Mouse (Mus musculus) cerebellum, adult 8-10 months (tissue): Measurements from ENCODE around the gene Macf1.

ENCODE experiments used
- DNase-seq: peaks from one replicate; pipeline ENCODE4 v3.0.0; 2022

Gene Macf1

GRCm38 (mm10) chr4:123427900-123428684 lies 256.1 kb downstream of the Macf1 start:
- no peak for DNase-seq

- DNase-seq: no peak
Observed at GRCm38 (mm10) chr4:123427271-123427899, 256.8 kb downstream of the Macf1 start.

- DNase-seq: no peak
Observed at GRCm38 (mm10) chr4:123426429-123427080, 257.6 kb downstream of the Macf1 start.

- DNase-seq: no peak
Observed at GRCm38 (mm10) chr4:123425672-123426272, 258.4 kb downstream of the Macf1 start.

GRCm38 (mm10) chr4:123424050-123424449 lies 260.1 kb downstream of the Macf1 start:
- DNase-seq: no peak

DNA sequence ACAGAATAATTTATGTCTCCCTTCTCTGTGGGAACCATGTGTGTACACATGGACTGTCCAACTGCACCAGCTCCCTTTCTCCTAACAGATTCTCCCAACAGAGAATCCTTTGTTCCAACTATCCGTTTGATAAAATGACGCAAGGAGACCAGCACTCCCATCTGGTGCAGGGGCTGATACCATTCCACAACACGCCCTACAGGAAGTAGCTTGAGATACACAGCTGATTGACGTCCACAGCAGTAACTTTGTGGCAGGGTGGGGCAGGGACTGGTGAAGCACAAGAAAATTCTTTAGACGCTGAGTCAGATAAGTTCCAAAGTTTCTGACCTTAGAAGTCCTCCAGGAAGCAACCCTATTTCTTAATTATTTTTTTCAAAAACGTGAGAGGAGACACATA lies 261.3 kb downstream of the Macf1 start:
- no peak for DNase-seq

DNA sequence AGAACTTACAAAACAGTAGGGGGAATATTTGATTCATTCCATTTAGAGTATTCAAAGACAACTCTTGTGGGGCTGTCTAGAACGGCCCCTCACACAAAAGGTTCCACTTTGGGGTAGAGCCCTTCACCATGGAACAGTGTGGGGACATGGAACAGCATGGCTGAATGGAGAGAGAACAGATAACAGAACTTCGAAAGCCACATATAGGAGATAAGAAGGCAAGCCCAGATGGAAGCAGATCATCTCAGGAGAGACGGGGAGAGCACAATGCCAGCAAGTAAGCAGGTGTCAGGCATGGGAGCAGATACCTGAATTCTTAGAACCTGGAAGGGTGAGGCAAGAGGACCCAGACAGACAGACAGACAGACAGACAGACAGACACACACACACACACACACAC lies 266.1 kb downstream of the Macf1 start:
- no peak for DNase-seq

DNA sequence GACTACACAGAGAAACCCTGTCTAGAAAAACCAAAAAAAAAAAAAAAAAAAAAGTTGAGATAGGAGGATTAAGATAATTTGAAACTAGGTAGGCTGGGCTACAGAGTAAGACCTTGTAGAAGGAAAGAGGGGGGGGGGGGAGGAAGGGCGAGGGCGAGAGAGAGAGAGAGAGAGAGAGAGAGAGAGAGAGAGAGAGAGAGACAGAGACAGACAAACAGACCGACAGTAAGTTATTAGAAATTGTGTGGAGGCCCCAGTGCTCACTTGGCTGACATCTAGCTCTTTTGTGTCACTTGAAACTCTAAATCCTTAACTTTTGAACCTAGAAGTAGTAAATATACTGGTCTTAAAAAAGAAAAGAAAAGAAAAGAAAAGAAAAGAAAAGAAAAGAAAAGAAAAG lies 266.7 kb downstream of the Macf1 start:
- no peak for DNase-seq

DNA sequence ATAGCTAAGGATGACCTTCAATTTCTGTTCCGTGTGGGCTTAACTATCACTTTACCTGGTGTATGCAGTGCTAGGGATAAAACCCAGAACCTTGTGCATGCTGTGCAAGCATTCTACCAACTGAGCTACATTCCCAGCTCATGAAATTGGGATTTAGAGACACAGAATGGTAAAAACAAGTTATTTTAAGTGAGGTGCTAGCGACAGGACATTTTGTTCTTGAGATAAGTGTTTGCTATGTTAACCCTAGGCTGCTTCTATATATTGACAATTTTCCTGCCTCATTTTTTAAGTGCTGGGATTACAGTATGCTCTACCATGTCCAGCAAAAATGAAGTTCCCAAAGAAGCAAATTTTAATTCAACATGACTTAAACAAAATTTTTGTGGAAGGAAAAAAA lies 267.3 kb downstream of the Macf1 start:
- DNase-seq: no peak

DNA sequence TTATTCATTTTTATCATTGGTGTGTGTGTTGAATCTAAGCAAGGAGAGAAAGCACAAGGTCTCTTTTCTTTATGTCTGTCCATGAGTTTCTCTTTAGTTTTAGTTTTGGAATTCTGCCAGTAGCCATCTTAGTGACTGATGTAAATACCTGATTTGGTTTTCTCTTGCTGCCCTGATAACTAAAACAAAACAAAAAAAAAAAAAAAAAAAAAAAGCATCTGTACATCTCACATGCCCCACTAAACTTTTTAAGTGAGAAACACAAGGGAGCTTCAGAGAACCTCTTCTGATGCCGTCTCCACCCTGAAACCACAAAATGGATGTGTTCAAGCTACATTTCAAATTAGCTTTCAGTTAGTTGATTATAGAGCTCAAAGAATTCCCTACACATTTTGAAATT lies 268.6 kb downstream of the Macf1 start:
- no peak for DNase-seq

DNA sequence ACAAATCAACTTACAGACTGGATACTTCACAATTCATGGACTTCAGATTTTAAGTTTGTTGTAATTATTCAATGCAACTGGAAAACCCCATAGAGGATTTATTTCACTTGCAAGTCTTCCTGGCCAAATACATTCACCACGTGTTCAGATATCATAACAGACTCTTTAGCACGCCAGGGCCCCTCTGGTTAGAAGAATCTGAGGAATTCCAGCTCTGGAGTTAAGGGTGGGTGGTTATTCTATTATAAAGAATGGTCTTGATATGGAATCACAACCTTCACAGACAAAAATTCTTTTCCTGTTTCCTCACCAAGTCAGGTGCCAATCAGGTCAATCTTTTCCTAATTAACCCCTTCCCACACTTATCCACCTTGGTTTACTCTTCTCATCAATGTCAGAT lies 270.3 kb downstream of the Macf1 start:
- DNase-seq: no peak

GRCm38 (mm10) chr4:123412981-123413380 lies 271.2 kb downstream of the Macf1 start:
- no peak for DNase-seq

DNA sequence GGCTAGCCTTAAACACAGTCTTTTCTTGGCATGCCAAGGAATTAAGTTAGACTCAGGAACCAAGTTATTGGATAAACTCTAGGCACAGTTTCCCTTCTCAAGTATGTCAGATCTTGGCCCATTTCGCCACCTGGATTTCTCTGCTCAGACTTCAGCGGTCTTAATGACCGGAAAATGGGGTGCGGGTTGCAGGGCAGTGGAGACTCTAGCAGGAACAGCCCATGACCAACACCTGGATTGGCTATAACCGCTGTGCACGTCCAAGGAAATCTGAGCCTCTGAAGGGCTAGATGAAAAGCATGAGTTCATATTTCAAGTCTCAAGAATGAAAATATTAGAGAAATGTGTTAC lies 271.7 kb downstream of the Macf1 start:
- no peak for DNase-seq

GRCm38 (mm10) chr4:123411732-123412527 lies 272.2 kb downstream of the Macf1 start:
- peak; percentile 48 for DNase-seq

DNA sequence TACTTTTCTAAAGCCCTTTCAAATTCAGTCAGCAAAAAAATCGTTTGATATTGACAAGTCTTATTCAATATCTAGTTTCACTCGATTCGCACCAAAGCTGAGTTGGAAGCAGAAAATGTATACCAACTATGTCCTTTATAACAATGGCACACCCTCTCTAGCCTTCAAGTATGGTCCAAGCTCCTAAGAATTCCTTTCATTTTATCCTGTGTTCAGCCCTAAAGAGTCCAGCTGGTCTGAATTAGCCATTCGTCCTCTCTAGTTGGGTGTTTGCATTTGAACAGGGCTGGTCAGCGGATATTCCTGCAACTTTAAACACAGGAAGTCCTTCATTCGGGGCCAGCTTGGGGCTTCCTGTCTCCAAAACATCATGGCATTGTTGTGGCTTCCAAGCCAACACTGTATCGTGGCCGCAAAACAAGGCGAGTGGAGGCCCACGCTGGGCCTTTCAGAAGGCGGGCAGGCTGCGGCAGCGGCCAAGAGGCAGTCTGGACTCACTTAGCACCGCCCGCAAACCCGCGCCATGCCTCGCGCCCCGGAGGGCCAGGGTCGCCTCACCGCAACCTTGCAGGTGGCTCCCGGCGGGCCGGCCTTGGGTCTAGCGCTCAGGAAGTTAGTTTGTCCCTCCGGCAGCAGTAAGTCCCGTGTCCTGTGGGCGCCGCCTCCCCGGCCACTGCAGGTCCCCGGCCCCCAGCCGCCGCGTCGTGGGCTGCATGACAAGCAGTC lies 273.0 kb downstream of the Macf1 start:
- DNase-seq: peak; percentile 32

DNA sequence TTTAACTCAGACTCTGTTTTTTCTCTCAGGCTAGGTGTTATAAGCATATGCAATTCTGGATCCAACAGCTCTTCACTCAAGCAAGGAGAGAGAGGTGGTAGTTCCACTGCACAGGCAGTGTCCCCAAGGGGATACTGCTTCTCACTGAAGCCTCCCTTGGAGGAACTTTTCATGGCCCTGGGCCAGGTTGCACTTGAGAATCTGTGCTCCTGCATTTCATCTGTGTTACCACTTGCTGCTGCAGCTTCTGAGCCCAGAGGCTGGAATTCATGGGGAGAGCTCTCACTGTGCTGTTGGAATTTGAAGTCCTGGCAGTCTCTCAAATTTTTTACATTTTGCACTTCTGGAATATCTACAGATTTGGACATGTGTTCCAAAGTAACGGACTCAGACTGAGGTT lies 274.4 kb downstream of the Macf1 start:
- no peak for DNase-seq

DNA sequence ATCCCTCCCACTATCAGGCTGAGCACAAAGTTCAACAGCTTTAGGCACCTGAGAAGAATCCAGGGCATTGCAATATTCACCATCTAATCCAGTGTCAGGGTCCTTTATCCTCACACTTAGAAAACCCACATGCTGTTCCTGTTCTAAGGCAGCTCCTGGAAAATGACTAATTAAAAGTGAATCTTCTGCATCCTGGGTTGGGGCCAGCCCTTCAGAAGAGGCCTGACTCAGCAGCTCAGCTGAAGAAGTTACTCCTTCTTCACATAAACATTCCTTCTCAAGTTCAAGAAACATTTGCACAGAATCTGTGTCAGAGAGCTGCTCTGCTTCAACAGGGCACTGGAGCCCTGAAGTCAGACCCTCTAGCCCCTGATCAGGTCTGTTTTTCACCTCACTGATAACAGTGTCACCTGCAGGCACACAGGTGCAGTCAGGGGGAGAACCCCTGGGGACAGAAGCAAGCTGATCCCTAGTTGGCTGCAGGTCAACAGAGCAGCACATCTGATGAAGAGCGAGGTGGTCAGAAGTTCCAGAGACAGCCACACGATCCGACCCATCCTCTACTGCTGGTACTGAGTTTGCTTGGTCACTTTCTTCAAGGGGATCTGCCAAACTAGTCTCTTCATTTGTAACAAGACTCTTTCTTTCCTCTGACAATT lies 275.0 kb downstream of the Macf1 start:
- DNase-seq: no peak

- DNase-seq: no peak
Observed at GRCm38 (mm10) chr4:123407792-123408191, 276.4 kb downstream of the Macf1 start.

DNA sequence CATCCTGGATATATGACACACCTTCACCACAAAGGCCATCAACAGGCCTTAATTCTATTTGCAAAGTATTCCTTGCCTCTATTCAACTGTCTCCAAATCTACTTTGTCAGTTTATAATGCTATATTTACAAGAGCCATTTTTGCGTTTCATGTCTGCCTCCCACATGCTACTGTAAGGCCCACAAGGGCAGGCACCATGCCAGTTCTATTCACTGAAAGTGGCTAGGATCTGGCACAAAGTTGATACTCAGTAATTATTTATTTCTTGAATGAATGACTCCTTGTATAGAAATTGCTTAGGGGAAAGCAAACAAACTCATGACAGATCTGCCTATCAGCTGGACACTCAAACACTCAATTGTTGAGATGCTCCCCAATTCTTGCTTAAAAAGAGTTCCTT lies 280.1 kb downstream of the Macf1 start:
- no peak for DNase-seq

GRCm38 (mm10) chr4:123402244-123402643 lies 281.9 kb downstream of the Macf1 start:
- DNase-seq: no peak

DNA sequence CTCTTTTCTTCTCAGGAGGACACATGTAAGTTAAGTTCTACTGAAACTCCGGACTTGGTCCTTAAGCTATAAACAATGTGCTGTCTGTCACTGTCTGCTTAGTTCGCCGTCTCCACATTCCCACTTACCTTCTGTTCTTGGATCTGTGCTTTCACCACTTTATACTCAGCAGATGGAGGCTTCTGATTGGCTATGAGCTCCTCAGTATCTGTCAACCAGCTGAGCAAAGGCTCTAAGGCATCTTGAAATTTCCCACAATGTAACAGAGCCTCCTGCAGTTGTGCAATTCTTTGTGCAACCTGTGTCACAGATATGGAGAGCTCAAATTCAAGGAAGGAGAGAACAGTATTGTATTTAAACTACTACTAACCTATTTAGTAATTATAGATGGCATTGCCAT lies 282.9 kb downstream of the Macf1 start:
- no peak for DNase-seq
